Mouse (Mus musculus) spleen, adult 2 months (tissue): ENCODE data around the gene Slc17a1.

Source experiments
- CTCF ChIP-seq: fragments of 200-500 bp; IDR thresholded peaks from 2 replicates; pipeline ENCODE4 v1.5.1; 2011; ENCODE audit warnings: mild to moderate bottlenecking, inconsistent platforms; ENCODE audit not compliant: insufficient read depth, insufficient read length, insufficient replicate concordance; ENCODE audit errors: extremely low read depth
- POLR2A ChIP-seq: fragments of 200-500 bp; IDR thresholded peaks from 2 replicates; pipeline ENCODE4 v1.6.1; 2011; ENCODE audit warnings: low read depth, low read length, inconsistent platforms

DNA sequence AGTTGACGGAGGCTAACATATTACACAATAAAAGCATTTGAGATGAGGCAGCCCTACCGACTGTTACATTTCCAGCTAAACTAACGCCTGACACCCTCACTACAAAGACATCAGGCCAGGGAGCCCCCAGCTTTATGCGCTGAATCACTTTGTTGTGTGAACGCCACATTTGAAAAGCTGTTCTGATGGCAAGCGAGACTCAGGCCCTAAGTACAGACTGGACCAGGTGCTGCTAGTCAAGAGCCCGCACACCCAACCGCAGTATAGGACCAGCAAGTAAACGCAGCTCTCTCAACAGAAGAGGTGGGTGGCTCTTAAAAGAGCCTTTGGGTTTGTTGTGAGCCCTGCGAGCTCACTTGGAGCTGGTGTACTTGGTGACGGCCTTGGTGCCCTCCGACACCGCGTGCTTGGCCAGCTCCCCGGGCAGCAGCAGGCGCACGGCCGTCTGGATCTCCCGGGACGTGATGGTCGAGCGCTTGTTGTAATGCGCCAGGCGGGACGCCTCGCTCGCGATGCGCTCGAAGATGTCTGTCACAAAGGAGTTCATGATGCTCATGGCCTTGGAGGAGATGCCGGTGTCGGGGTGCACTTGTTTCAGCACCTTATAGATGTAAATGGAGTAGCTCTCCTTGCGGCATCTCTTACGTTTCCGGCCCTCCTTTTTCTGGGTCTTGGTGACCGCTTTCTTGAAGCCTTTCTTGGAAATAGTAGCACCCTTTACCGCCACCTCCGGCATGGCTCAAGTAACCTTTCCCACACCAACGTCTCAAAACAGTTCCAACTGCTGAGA is 66.1 kb downstream of the Slc17a1 start, which contains the start of gene Hist1h2ba:
- TF ChIP-seq POLR2A (no peak), CTCF (no peak)
